Mouse (Mus musculus): ENCODE data around the gene Arhgap23. TPM values are rescaled to one million over a fixed set of nuclear protein-coding genes. Genes with fewer than 3 reads are reported as not detected.

The Arhgap23 gene
- polyA plus RNA-seq, 1 experiment from 2014 or later, result 10.9 TPM

GRCm38 (mm10) chr11:97530961-97531360, 115.6 kb downstream of the Arhgap23 start:
- H3K27me3 ChIP-seq (replicated peaks; ENCODE audit: control insufficient read depth, insufficient read depth, low read length), result peaks cover 54% of the 10 kb centered on the region
- no peaks in the 10 kb centered on the region for H3K9me3 ChIP-seq (ENCODE audit: control insufficient read depth, low read length)
- H3K9ac ChIP-seq (ENCODE audit: low read depth, low read length), result no peak overlapping the region
- ATAC-seq (replicated peaks; ENCODE audit: low FRiP score) (no peak), DNase-seq (ENCODE audit: low spot score) (no peak)
- H3K27ac ChIP-seq (ENCODE audit: low read depth, low read length), result no peak overlapping the region
- no peaks in the 10 kb centered on the region for H3K36me3 ChIP-seq (ENCODE audit: control insufficient read depth, insufficient read depth, low read length)
- 53% methylated on average over 5 of the region's 5 CpGs for WGBS
- H3K4me3 ChIP-seq (ENCODE audit: low read depth, low read length), result no peak overlapping the region
- H3K4me2 ChIP-seq, result no peak overlapping the region
- peaks cover 18% of the 10 kb centered on the region for H3K4me1 ChIP-seq (replicated peaks; ENCODE audit: control insufficient read depth, insufficient read depth, low read length)

- Histone ChIP-seq H3K4me1 (replicated peaks; ENCODE audit: control insufficient read depth, insufficient read depth, low read length) (peaks cover 21% of the 10 kb centered on the region), H3K27me3 (replicated peaks; ENCODE audit: control insufficient read depth, insufficient read depth, low read length) (peaks cover 55% of the 10 kb centered on the region), H3K27ac (ENCODE audit: low read depth, low read length) (no peak overlapping the region), H3K4me2 (peak overlapping the region; percentile 82), H3K4me3 (ENCODE audit: low read depth, low read length) (peak overlapping the region; percentile 53), H3K9me3 (ENCODE audit: control insufficient read depth, low read length) (no peaks in the 10 kb centered on the region), H3K9ac (ENCODE audit: low read depth, low read length) (peak overlapping the region; percentile 5; the same call in 1 of the 2 replicates), H3K36me3 (ENCODE audit: control insufficient read depth, insufficient read depth, low read length) (no peaks in the 10 kb centered on the region)
- DNase-seq (ENCODE audit: low spot score), result peak; percentile 85
- ATAC-seq (replicated peaks; ENCODE audit: low FRiP score), result peak; percentile 76
- WGBS, result 6% methylated on average over 46 of the region's 46 CpGs
Observed at GRCm38 (mm10) chr11:97531381-97532260, 116.3 kb downstream of the Arhgap23 start.

GRCm38 (mm10) chr11:97532354-97532753, 117.0 kb downstream of the Arhgap23 start:
- H3K27ac ChIP-seq (ENCODE audit: low read depth, low read length), result no peak overlapping the region
- H3K36me3 ChIP-seq (ENCODE audit: control insufficient read depth, insufficient read depth, low read length), result no peaks in the 10 kb centered on the region
- ATAC-seq (replicated peaks; ENCODE audit: low FRiP score), result no peak
- H3K9ac ChIP-seq (ENCODE audit: low read depth, low read length), result no peak overlapping the region
- WGBS, result 15% methylated on average over 8 of the region's 8 CpGs
- no peak for DNase-seq (ENCODE audit: low spot score)
- peak overlapping the region; percentile 53 for H3K4me3 ChIP-seq (ENCODE audit: low read depth, low read length)
- peak overlapping the region; percentile 82 for H3K4me2 ChIP-seq
- H3K27me3 ChIP-seq (replicated peaks; ENCODE audit: control insufficient read depth, insufficient read depth, low read length), result peaks cover 62% of the 10 kb centered on the region
- peaks cover 29% of the 10 kb centered on the region for H3K4me1 ChIP-seq (replicated peaks; ENCODE audit: control insufficient read depth, insufficient read depth, low read length)
- no peaks in the 10 kb centered on the region for H3K9me3 ChIP-seq (ENCODE audit: control insufficient read depth, low read length)

GRCm38 (mm10) chr11:97532950-97533582, 117.7 kb downstream of the Arhgap23 start:
- WGBS, result 6% methylated on average over 20 of the region's 20 CpGs
- ATAC-seq (replicated peaks; ENCODE audit: low FRiP score), result no peak; the same call in 1 of the 2 replicates

DNA sequence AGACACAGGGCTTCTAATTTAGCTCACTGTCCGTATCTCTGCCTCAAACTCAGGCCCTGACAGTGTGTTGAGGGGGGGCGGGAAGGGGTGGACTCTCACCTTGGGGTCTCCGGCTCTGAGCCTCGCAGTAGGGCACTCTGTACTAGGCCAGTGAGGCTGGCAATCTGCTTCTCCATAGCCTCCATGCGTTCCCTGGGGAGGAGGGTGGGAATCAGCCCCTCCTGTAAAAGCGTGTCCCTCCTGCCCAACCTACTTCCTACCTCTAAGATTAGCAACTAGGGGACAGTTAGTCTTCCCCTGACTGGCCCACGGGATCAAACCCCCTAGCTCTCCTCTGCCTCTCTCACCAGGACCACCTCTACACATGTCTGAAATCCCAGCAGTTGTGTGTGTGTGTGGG, 118.3 kb downstream of the Arhgap23 start:
- no peak overlapping the region for H3K27ac ChIP-seq (ENCODE audit: low read depth, low read length)
- H3K27me3 ChIP-seq (replicated peaks; ENCODE audit: control insufficient read depth, insufficient read depth, low read length), result peaks cover 70% of the 10 kb centered on the region
- WGBS, result 17% methylated on average over 7 of the region's 7 CpGs
- DNase-seq (ENCODE audit: low spot score) (no peak), ATAC-seq (replicated peaks; ENCODE audit: low FRiP score) (no peak)
- no peak overlapping the region for H3K4me2 ChIP-seq
- no peaks in the 10 kb centered on the region for H3K9me3 ChIP-seq (ENCODE audit: control insufficient read depth, low read length)
- H3K36me3 ChIP-seq (ENCODE audit: control insufficient read depth, insufficient read depth, low read length), result no peaks in the 10 kb centered on the region
- H3K4me1 ChIP-seq (replicated peaks; ENCODE audit: control insufficient read depth, insufficient read depth, low read length), result peaks cover 30% of the 10 kb centered on the region
- no peak overlapping the region for H3K4me3 ChIP-seq (ENCODE audit: low read depth, low read length)
- no peak overlapping the region for H3K9ac ChIP-seq (ENCODE audit: low read depth, low read length)

More at GRCm38 (mm10) chr11:97532950-97533582, 117.7 kb downstream of the Arhgap23 start:
- Histone ChIP-seq H3K9ac (ENCODE audit: low read depth, low read length) (no peak overlapping the region), H3K27ac (ENCODE audit: low read depth, low read length) (no peak overlapping the region), H3K4me1 (replicated peaks; ENCODE audit: control insufficient read depth, insufficient read depth, low read length) (peaks cover 30% of the 10 kb centered on the region), H3K9me3 (ENCODE audit: control insufficient read depth, low read length) (no peaks in the 10 kb centered on the region), H3K4me2 (peak overlapping the region; percentile 82), H3K36me3 (ENCODE audit: control insufficient read depth, insufficient read depth, low read length) (no peaks in the 10 kb centered on the region), H3K4me3 (ENCODE audit: low read depth, low read length) (peak overlapping the region; percentile 13; the same call in 1 of the 2 replicates), H3K27me3 (replicated peaks; ENCODE audit: control insufficient read depth, insufficient read depth, low read length) (peaks cover 69% of the 10 kb centered on the region)
- no peak for DNase-seq (ENCODE audit: low spot score)

- H3K27ac ChIP-seq (ENCODE audit: low read depth, low read length), result no peak overlapping the region
- no peak for DNase-seq (ENCODE audit: low spot score)
Observed at GRCm38 (mm10) chr11:97534442-97535307, 119.3 kb downstream of the Arhgap23 start.

GRCm38 (mm10) chr11:97535308-97535630, 119.9 kb downstream of the Arhgap23 start:
- no peak overlapping the region for H3K4me2 ChIP-seq
- ATAC-seq (replicated peaks; ENCODE audit: low FRiP score) (no peak), DNase-seq (ENCODE audit: low spot score) (no peak)
- peaks cover 30% of the 10 kb centered on the region for H3K4me1 ChIP-seq (replicated peaks; ENCODE audit: control insufficient read depth, insufficient read depth, low read length)
- no peak overlapping the region for H3K27ac ChIP-seq (ENCODE audit: low read depth, low read length)
- no peaks in the 10 kb centered on the region for H3K36me3 ChIP-seq (ENCODE audit: control insufficient read depth, insufficient read depth, low read length)
- peak overlapping the region; percentile 32 for H3K4me3 ChIP-seq (ENCODE audit: low read depth, low read length)
- H3K27me3 ChIP-seq (replicated peaks; ENCODE audit: control insufficient read depth, insufficient read depth, low read length), result peaks cover 74% of the 10 kb centered on the region
- WGBS, result 16% methylated on average over 5 of the region's 5 CpGs
- H3K9ac ChIP-seq (ENCODE audit: low read depth, low read length), result no peak overlapping the region
- no peaks in the 10 kb centered on the region for H3K9me3 ChIP-seq (ENCODE audit: control insufficient read depth, low read length)

More at GRCm38 (mm10) chr11:97534442-97535307, 119.3 kb downstream of the Arhgap23 start:
- Histone ChIP-seq H3K36me3 (ENCODE audit: control insufficient read depth, insufficient read depth, low read length) (no peaks in the 10 kb centered on the region), H3K4me1 (replicated peaks; ENCODE audit: control insufficient read depth, insufficient read depth, low read length) (peaks cover 30% of the 10 kb centered on the region), H3K27me3 (replicated peaks; ENCODE audit: control insufficient read depth, insufficient read depth, low read length) (peaks cover 74% of the 10 kb centered on the region), H3K9me3 (ENCODE audit: control insufficient read depth, low read length) (no peaks in the 10 kb centered on the region), H3K4me2 (peak overlapping the region; percentile 49), H3K9ac (ENCODE audit: low read depth, low read length) (no peak overlapping the region), H3K4me3 (ENCODE audit: low read depth, low read length) (peak overlapping the region; percentile 32)
- no peak for ATAC-seq (replicated peaks; ENCODE audit: low FRiP score)
- 2% methylated on average over 95 of the region's 95 CpGs for WGBS

GRCm38 (mm10) chr11:97535660-97536059, 120.3 kb downstream of the Arhgap23 start:
- H3K9me3 ChIP-seq (ENCODE audit: control insufficient read depth, low read length), result no peaks in the 10 kb centered on the region
- DNase-seq (ENCODE audit: low spot score) (no peak), ATAC-seq (replicated peaks; ENCODE audit: low FRiP score) (no peak)
- H3K36me3 ChIP-seq (ENCODE audit: control insufficient read depth, insufficient read depth, low read length), result no peaks in the 10 kb centered on the region
- no peak overlapping the region for H3K4me2 ChIP-seq
- H3K4me3 ChIP-seq (ENCODE audit: low read depth, low read length), result no peak overlapping the region
- no peak overlapping the region for H3K9ac ChIP-seq (ENCODE audit: low read depth, low read length)
- H3K27me3 ChIP-seq (replicated peaks; ENCODE audit: control insufficient read depth, insufficient read depth, low read length), result peaks cover 72% of the 10 kb centered on the region
- WGBS, result 43% methylated on average over 5 of the region's 5 CpGs
- H3K4me1 ChIP-seq (replicated peaks; ENCODE audit: control insufficient read depth, insufficient read depth, low read length), result peaks cover 30% of the 10 kb centered on the region
- H3K27ac ChIP-seq (ENCODE audit: low read depth, low read length), result no peak overlapping the region

Measured in liver, embryonic 11.5 days (tissue).